Mouse (Mus musculus): ENCODE measurements around the gene Heatr4.

DNA sequence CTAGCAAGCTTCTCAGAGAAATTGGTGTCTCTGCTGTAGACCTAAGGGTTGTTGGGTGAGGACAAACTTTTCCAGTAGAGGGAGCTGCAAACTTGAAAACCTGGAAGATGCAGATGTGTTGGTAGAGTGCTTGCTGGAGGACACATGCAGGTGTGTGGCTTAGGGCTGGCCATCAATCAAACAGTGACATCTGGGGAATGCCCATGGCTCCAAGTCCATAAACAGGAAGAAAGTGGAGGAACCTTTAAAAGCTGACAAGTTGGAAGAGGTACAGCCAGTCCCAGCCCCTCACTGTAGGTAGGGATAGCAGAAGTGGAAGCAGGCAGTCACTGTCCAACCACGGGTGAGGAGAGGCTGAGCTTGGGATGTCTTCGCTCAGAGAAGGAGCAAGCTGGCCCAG is 12.5 kb downstream of the Heatr4 start:
- TF ChIP-seq POLR2A (IDR thresholded peaks at IDR 0.05; ENCODE audit: low read depth, low read length) (no peak), CTCF (IDR thresholded peaks at IDR 0.05; ENCODE audit: extremely low read depth, insufficient read length, insufficient replicate concordance, low read depth, low read length) (peak; percentile 63; the same call in 1 of the 2 replicates)

All from small intestine, adult 2 months (tissue).